Mouse (Mus musculus): ENCODE measurements around the gene Nrf1. TPM values are rescaled to one million over a fixed set of nuclear protein-coding genes. Genes with fewer than 3 reads are reported as not detected.

The Nrf1 gene
- polyA plus RNA-seq, 1 experiment from 2014 or later, result 64.8 TPM

DNA sequence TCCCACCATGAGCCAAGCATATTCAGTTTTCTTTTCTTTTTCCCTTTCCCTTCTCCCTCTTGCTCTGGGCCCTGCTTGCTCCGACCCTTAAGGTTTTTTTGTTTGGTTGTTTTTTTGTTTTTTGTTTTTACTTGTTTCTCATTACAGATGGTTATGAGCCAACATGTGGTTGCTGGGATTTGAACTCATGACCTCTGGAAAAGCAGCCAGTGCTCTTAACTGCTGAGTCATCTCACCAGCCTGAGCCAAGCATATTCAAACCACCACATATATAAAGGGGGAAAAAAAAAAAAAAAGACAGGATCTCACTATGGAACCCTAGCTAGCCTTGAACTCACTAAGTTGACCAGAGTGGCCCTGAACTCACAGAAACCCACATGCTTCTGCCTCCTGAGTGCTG, 26.5 kb upstream of the Nrf1 start:
- WGBS, result 78% methylated on average over 1 of the region's 1 CpGs
- H3K27ac ChIP-seq (ENCODE audit: low read depth, low read length), result no peak overlapping the region

DNA sequence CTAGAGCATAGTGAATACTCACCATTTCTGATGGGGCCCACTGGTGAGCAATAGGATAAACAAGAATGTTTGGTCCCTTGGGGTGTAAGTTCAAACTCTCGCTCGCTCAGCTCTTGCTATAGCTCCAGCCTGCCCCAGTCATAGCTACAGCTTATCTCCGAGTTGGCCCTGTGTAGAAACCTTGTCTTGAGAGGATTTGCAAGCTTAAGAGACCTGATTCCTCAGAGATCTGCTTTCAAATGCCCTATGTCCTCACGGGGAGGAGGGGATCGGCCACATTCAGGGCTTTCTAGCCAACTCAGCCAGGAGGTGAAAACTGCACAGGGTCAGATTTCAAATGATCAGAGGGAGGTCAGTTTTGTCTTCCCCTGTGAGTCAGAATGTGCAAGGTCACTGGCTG, 26.1 kb upstream of the Nrf1 start:
- Histone ChIP-seq H3K4me1 (replicated peaks; ENCODE audit: control insufficient read depth, insufficient read depth, low read length) (no peaks in the 10 kb centered on the region), H3K27me3 (replicated peaks; ENCODE audit: control insufficient read depth, insufficient read depth, low read length) (no peaks in the 10 kb centered on the region), H3K27ac (ENCODE audit: low read depth, low read length) (no peak overlapping the region), H3K4me3 (ENCODE audit: low read depth, low read length) (no peak overlapping the region), H3K9ac (ENCODE audit: low read depth, low read length) (no peak overlapping the region), H3K4me2 (no peak overlapping the region), H3K36me3 (ENCODE audit: control insufficient read depth, insufficient read depth, low read length) (no peaks in the 10 kb centered on the region), H3K9me3 (ENCODE audit: control insufficient read depth, low read length) (no peaks in the 10 kb centered on the region)
- ATAC-seq (replicated peaks; ENCODE audit: low FRiP score) (no peak), DNase-seq (ENCODE audit: low spot score) (no peak)
- WGBS, result 70% methylated on average over 5 of the region's 5 CpGs

More for the DNA sequence above, 26.5 kb upstream of the Nrf1 start:
- Histone ChIP-seq H3K27me3 (replicated peaks; ENCODE audit: control insufficient read depth, insufficient read depth, low read length) (no peaks in the 10 kb centered on the region), H3K9ac (ENCODE audit: low read depth, low read length) (no peak overlapping the region), H3K4me3 (ENCODE audit: low read depth, low read length) (no peak overlapping the region), H3K4me1 (replicated peaks; ENCODE audit: control insufficient read depth, insufficient read depth, low read length) (no peaks in the 10 kb centered on the region), H3K4me2 (no peak overlapping the region), H3K36me3 (ENCODE audit: control insufficient read depth, insufficient read depth, low read length) (no peaks in the 10 kb centered on the region), H3K9me3 (ENCODE audit: control insufficient read depth, low read length) (no peaks in the 10 kb centered on the region)
- ATAC-seq (replicated peaks; ENCODE audit: low FRiP score) (no peak), DNase-seq (ENCODE audit: low spot score) (no peak)

GRCm38 (mm10) chr6:30026799-30027198, 21.0 kb upstream of the Nrf1 start:
- ATAC-seq (replicated peaks; ENCODE audit: low FRiP score), result no peak
- no peak overlapping the region for H3K4me2 ChIP-seq
- no peak for DNase-seq (ENCODE audit: low spot score)
- H3K4me1 ChIP-seq (replicated peaks; ENCODE audit: control insufficient read depth, insufficient read depth, low read length), result no peaks in the 10 kb centered on the region; the same call in 1 of the 2 replicates
- H3K9ac ChIP-seq (ENCODE audit: low read depth, low read length), result no peak overlapping the region
- H3K27ac ChIP-seq (ENCODE audit: low read depth, low read length), result no peak overlapping the region
- no peaks in the 10 kb centered on the region for H3K36me3 ChIP-seq (ENCODE audit: control insufficient read depth, insufficient read depth, low read length)
- H3K9me3 ChIP-seq (ENCODE audit: control insufficient read depth, low read length), result no peaks in the 10 kb centered on the region
- no peak overlapping the region for H3K4me3 ChIP-seq (ENCODE audit: low read depth, low read length)
- 35% methylated on average over 10 of the region's 10 CpGs for WGBS
- no peaks in the 10 kb centered on the region for H3K27me3 ChIP-seq (replicated peaks; ENCODE audit: control insufficient read depth, insufficient read depth, low read length)

DNA sequence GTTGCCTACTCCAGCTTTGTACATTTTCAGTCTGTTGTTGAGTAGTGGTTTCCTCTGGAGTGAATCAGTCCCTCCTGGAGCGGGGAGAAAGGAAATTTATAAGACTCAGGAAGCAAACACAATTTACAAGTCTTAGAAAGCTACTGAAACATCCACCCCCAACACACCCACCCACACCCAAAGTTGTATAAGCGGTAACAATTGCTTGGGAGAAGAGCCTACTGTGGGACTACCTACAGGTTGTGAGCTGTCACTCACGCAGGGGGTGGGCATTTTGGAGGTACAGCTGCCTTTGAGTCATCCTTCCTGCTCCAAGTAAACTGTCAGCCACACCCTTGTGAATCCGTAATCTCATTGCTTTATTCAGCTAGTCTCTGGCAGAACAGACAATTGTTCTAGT, 19.4 kb upstream of the Nrf1 start:
- Histone ChIP-seq H3K27ac (ENCODE audit: low read depth, low read length) (no peak overlapping the region), H3K4me2 (no peak overlapping the region), H3K9me3 (ENCODE audit: control insufficient read depth, low read length) (no peaks in the 10 kb centered on the region), H3K9ac (ENCODE audit: low read depth, low read length) (no peak overlapping the region), H3K4me1 (replicated peaks; ENCODE audit: control insufficient read depth, insufficient read depth, low read length) (no peaks in the 10 kb centered on the region; the same call in 1 of the 2 replicates), H3K36me3 (ENCODE audit: control insufficient read depth, insufficient read depth, low read length) (no peaks in the 10 kb centered on the region), H3K4me3 (ENCODE audit: low read depth, low read length) (no peak overlapping the region), H3K27me3 (replicated peaks; ENCODE audit: control insufficient read depth, insufficient read depth, low read length) (no peaks in the 10 kb centered on the region)
- WGBS, result 75% methylated on average over 4 of the region's 4 CpGs
- no peak for DNase-seq (ENCODE audit: low spot score)
- ATAC-seq (replicated peaks; ENCODE audit: low FRiP score), result no peak

DNA sequence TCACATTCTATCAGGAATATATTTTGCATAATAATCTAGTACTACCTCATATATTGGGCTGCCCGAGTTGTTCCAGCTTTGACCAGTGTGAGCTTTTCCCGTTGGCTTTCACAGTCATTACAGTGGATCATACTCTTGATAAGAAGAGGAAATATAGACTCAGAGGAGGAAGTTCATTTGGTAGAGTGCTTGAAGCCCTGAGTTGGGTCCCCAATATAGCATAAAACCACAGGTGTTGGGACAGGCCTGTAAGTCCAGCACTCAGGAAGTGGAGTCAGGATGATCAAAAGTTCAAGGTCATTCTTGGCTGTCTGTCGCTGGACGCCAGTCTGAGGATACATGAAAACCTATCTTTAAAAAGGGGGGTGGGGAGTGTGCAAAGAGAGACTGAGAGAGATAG, 12.7 kb upstream of the Nrf1 start:
- Histone ChIP-seq H3K4me2 (no peak overlapping the region), H3K36me3 (ENCODE audit: control insufficient read depth, insufficient read depth, low read length) (no peaks in the 10 kb centered on the region), H3K27ac (ENCODE audit: low read depth, low read length) (no peak overlapping the region), H3K27me3 (replicated peaks; ENCODE audit: control insufficient read depth, insufficient read depth, low read length) (no peaks in the 10 kb centered on the region), H3K9ac (ENCODE audit: low read depth, low read length) (no peak overlapping the region), H3K4me1 (replicated peaks; ENCODE audit: control insufficient read depth, insufficient read depth, low read length) (no peaks in the 10 kb centered on the region), H3K9me3 (ENCODE audit: control insufficient read depth, low read length) (no peaks in the 10 kb centered on the region), H3K4me3 (ENCODE audit: low read depth, low read length) (no peak overlapping the region)
- DNase-seq (ENCODE audit: low spot score) (no peak), ATAC-seq (replicated peaks; ENCODE audit: low FRiP score) (no peak)
- WGBS, result 43% methylated on average over 4 of the region's 4 CpGs

DNA sequence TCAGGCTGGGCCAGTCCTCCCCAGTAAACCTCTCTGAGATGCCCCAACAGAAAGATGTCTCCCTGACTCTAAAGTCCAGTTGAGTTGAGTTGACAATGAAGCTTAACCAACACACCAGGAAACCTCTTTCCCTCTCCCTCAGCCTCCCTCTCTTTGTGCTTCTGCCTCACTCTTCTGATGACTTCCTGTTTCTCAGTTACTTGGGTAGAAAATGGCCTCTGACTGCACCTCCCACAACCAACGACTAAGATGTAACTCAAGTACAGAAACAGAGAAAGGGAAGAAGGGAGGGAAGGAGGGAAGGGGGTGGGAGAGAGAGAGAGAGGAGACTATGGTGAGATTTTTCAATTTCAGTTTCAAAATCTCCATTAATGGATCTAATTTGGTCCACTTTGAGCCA, 6.3 kb upstream of the Nrf1 start:
- no peaks in the 10 kb centered on the region; the same call in 1 of the 2 replicates for H3K4me1 ChIP-seq (replicated peaks; ENCODE audit: control insufficient read depth, insufficient read depth, low read length)
- WGBS, result 20% methylated on average over 1 of the region's 1 CpGs
- ATAC-seq (replicated peaks; ENCODE audit: low FRiP score) (no peak), DNase-seq (ENCODE audit: low spot score) (no peak)
- no peaks in the 10 kb centered on the region for H3K9me3 ChIP-seq (ENCODE audit: control insufficient read depth, low read length)
- no peaks in the 10 kb centered on the region for H3K36me3 ChIP-seq (ENCODE audit: control insufficient read depth, insufficient read depth, low read length)
- H3K27me3 ChIP-seq (replicated peaks; ENCODE audit: control insufficient read depth, insufficient read depth, low read length), result no peaks in the 10 kb centered on the region
- no peak overlapping the region for H3K9ac ChIP-seq (ENCODE audit: low read depth, low read length)
- H3K4me2 ChIP-seq, result no peak overlapping the region
- H3K27ac ChIP-seq (ENCODE audit: low read depth, low read length), result no peak overlapping the region
- no peak overlapping the region for H3K4me3 ChIP-seq (ENCODE audit: low read depth, low read length)

GRCm38 (mm10) chr6:30042483-30042882, 5.3 kb upstream of the Nrf1 start:
- H3K4me1 ChIP-seq (replicated peaks; ENCODE audit: control insufficient read depth, insufficient read depth, low read length), result peaks cover 2% of the 10 kb centered on the region; the same call in 1 of the 2 replicates
- WGBS, result 57% methylated on average over 3 of the region's 3 CpGs
- no peak overlapping the region for H3K4me2 ChIP-seq
- no peaks in the 10 kb centered on the region for H3K27me3 ChIP-seq (replicated peaks; ENCODE audit: control insufficient read depth, insufficient read depth, low read length)
- ATAC-seq (replicated peaks; ENCODE audit: low FRiP score) (no peak), DNase-seq (ENCODE audit: low spot score) (no peak)
- H3K9me3 ChIP-seq (ENCODE audit: control insufficient read depth, low read length), result no peaks in the 10 kb centered on the region
- no peak overlapping the region for H3K4me3 ChIP-seq (ENCODE audit: low read depth, low read length)
- no peaks in the 10 kb centered on the region for H3K36me3 ChIP-seq (ENCODE audit: control insufficient read depth, insufficient read depth, low read length)
- no peak overlapping the region for H3K27ac ChIP-seq (ENCODE audit: low read depth, low read length)
- no peak overlapping the region for H3K9ac ChIP-seq (ENCODE audit: low read depth, low read length)

DNA sequence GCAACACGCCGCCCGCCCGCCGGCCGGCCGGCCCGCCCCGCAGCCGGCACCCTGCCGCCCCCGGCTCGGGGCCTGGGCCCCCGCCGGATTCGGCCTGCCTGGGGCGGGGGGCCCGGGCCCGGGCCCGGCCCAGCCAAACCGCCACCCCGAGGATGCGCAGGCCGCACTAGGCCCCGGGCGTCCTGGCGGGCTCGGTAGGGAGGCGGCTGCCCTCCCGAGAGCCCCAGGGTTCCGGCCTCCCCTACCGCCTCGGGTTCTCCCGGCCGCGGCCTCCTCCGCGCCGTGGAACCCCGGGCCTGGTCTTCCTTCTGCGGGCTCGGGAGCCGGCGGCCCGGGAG, 344 bp downstream of the Nrf1 start:
- peaks cover 11% of the 10 kb centered on the region for H3K4me1 ChIP-seq (replicated peaks; ENCODE audit: control insufficient read depth, insufficient read depth, low read length)
- H3K27me3 ChIP-seq (replicated peaks; ENCODE audit: control insufficient read depth, insufficient read depth, low read length), result no peaks in the 10 kb centered on the region
- peak overlapping the region; percentile 99 for H3K27ac ChIP-seq (ENCODE audit: low read depth, low read length)
- no peaks in the 10 kb centered on the region for H3K9me3 ChIP-seq (ENCODE audit: control insufficient read depth, low read length)
- H3K36me3 ChIP-seq (ENCODE audit: control insufficient read depth, insufficient read depth, low read length), result no peaks in the 10 kb centered on the region
- DNase-seq (ENCODE audit: low spot score), result peak; percentile 75
- no peak; the same call in 1 of the 2 replicates for ATAC-seq (replicated peaks; ENCODE audit: low FRiP score)
- WGBS, result 1% methylated on average over 36 of the region's 45 CpGs
- peak overlapping the region; percentile 97 for H3K4me3 ChIP-seq (ENCODE audit: low read depth, low read length)
- H3K9ac ChIP-seq (ENCODE audit: low read depth, low read length), result peak overlapping the region; percentile 99
- H3K4me2 ChIP-seq, result peak overlapping the region; percentile 70

- Histone ChIP-seq H3K4me2 (peak overlapping the region; percentile 70), H3K4me1 (replicated peaks; ENCODE audit: control insufficient read depth, insufficient read depth, low read length) (peaks cover 11% of the 10 kb centered on the region), H3K27me3 (replicated peaks; ENCODE audit: control insufficient read depth, insufficient read depth, low read length) (no peaks in the 10 kb centered on the region), H3K9me3 (ENCODE audit: control insufficient read depth, low read length) (no peaks in the 10 kb centered on the region), H3K4me3 (ENCODE audit: low read depth, low read length) (peak overlapping the region; percentile 97), H3K9ac (ENCODE audit: low read depth, low read length) (peak overlapping the region; percentile 99), H3K36me3 (ENCODE audit: control insufficient read depth, insufficient read depth, low read length) (no peaks in the 10 kb centered on the region), H3K27ac (ENCODE audit: low read depth, low read length) (peak overlapping the region; percentile 99)
- peak; percentile 69 for DNase-seq (ENCODE audit: low spot score)
- WGBS, result 1% methylated on average over 49 of the region's 54 CpGs
- peak; percentile 60 for ATAC-seq (replicated peaks; ENCODE audit: low FRiP score)
Measured at GRCm38 (mm10) chr6:30048501-30049353, 939 bp downstream of the Nrf1 start.
